Mouse (Mus musculus): ENCODE measurements around the gene Tmem200a. TPM values are rescaled to one million over a fixed set of nuclear protein-coding genes. Genes with fewer than 3 reads are reported as not detected.

Gene Tmem200a
- polyA plus RNA-seq, 1 experiment from 2014 or later = 20.1 TPM

- Histone ChIP-seq H3K4me3 (replicated peaks) (no peak overlapping the region), H3K36me3 (no peaks in the 10 kb centered on the region), H3K4me1 (no peaks in the 10 kb centered on the region), H3K27ac (replicated peaks) (no peak overlapping the region), H3K4me2 (no peak overlapping the region), H3K9ac (replicated peaks) (no peak overlapping the region), H3K9me3 (replicated peaks) (no peaks in the 10 kb centered on the region), H3K27me3 (replicated peaks) (no peaks in the 10 kb centered on the region)
- ATAC-seq (ENCODE audit: low FRiP score) = no peak
- 91% methylated on average over 2 of the region's 2 CpGs for WGBS
Measured at GRCm38 (mm10) chr10:25961066-25961465, 117.8 kb downstream of the Tmem200a start.

- Histone ChIP-seq H3K4me1 (no peaks in the 10 kb centered on the region), H3K27ac (replicated peaks) (no peak overlapping the region), H3K4me3 (replicated peaks) (no peak overlapping the region), H3K4me2 (no peak overlapping the region), H3K36me3 (no peaks in the 10 kb centered on the region), H3K9me3 (replicated peaks) (no peaks in the 10 kb centered on the region), H3K9ac (replicated peaks) (no peak overlapping the region), H3K27me3 (replicated peaks) (no peaks in the 10 kb centered on the region)
- 44% methylated on average over 3 of the region's 3 CpGs for WGBS
- no peak for ATAC-seq (ENCODE audit: low FRiP score)
Measured at GRCm38 (mm10) chr10:25958762-25959753, 119.8 kb downstream of the Tmem200a start.

- H3K9me3 ChIP-seq (replicated peaks) = no peaks in the 10 kb centered on the region
- H3K4me2 ChIP-seq = no peak overlapping the region
- ATAC-seq (ENCODE audit: low FRiP score) = no peak
- H3K36me3 ChIP-seq = no peaks in the 10 kb centered on the region
- no peak overlapping the region for H3K9ac ChIP-seq (replicated peaks)
- no peak overlapping the region for H3K4me3 ChIP-seq (replicated peaks)
- 49% methylated on average over 3 of the region's 3 CpGs for WGBS
- H3K4me1 ChIP-seq = no peaks in the 10 kb centered on the region
- no peak overlapping the region for H3K27ac ChIP-seq (replicated peaks)
- H3K27me3 ChIP-seq (replicated peaks) = no peaks in the 10 kb centered on the region
Measured at GRCm38 (mm10) chr10:25954641-25955228, 124.1 kb downstream of the Tmem200a start.

GRCm38 (mm10) chr10:25952838-25953237 is 126.0 kb downstream of the Tmem200a start:
- Histone ChIP-seq H3K9ac (replicated peaks) (no peak overlapping the region), H3K4me3 (replicated peaks) (no peak overlapping the region), H3K4me2 (no peak overlapping the region), H3K36me3 (no peaks in the 10 kb centered on the region), H3K27me3 (replicated peaks) (no peaks in the 10 kb centered on the region), H3K4me1 (no peaks in the 10 kb centered on the region), H3K9me3 (replicated peaks) (no peaks in the 10 kb centered on the region), H3K27ac (replicated peaks) (no peak overlapping the region)
- no peak for ATAC-seq (ENCODE audit: low FRiP score)
- WGBS = 67% methylated on average over 7 of the region's 7 CpGs

GRCm38 (mm10) chr10:25952150-25952549 is 126.7 kb downstream of the Tmem200a start:
- no peak overlapping the region for H3K9ac ChIP-seq (replicated peaks)
- H3K36me3 ChIP-seq = no peaks in the 10 kb centered on the region
- no peaks in the 10 kb centered on the region for H3K4me1 ChIP-seq
- WGBS = 81% methylated on average over 6 of the region's 6 CpGs
- no peak overlapping the region for H3K4me3 ChIP-seq (replicated peaks)
- H3K9me3 ChIP-seq (replicated peaks) = no peaks in the 10 kb centered on the region
- no peaks in the 10 kb centered on the region for H3K27me3 ChIP-seq (replicated peaks)
- H3K4me2 ChIP-seq = no peak overlapping the region
- H3K27ac ChIP-seq (replicated peaks) = no peak overlapping the region
- no peak for ATAC-seq (ENCODE audit: low FRiP score)

GRCm38 (mm10) chr10:25945866-25946265 is 133.0 kb downstream of the Tmem200a start:
- Histone ChIP-seq H3K9me3 (replicated peaks) (no peaks in the 10 kb centered on the region), H3K27ac (replicated peaks) (no peak overlapping the region), H3K4me3 (replicated peaks) (no peak overlapping the region), H3K4me1 (no peaks in the 10 kb centered on the region), H3K27me3 (replicated peaks) (no peaks in the 10 kb centered on the region), H3K9ac (replicated peaks) (no peak overlapping the region), H3K36me3 (no peaks in the 10 kb centered on the region), H3K4me2 (no peak overlapping the region)
- WGBS = 74% methylated on average over 2 of the region's 2 CpGs
- ATAC-seq (ENCODE audit: low FRiP score) = no peak

- no peak overlapping the region for H3K4me3 ChIP-seq (replicated peaks)
- H3K27me3 ChIP-seq (replicated peaks) = no peaks in the 10 kb centered on the region
- no peaks in the 10 kb centered on the region for H3K9me3 ChIP-seq (replicated peaks)
- no peaks in the 10 kb centered on the region for H3K4me1 ChIP-seq
- no peak overlapping the region for H3K9ac ChIP-seq (replicated peaks)
- H3K4me2 ChIP-seq = no peak overlapping the region
- 17% methylated on average over 2 of the region's 2 CpGs for WGBS
- no peak overlapping the region for H3K27ac ChIP-seq (replicated peaks)
- no peaks in the 10 kb centered on the region for H3K36me3 ChIP-seq
- no peak for ATAC-seq (ENCODE audit: low FRiP score)
Measured at GRCm38 (mm10) chr10:25944641-25945040, 134.2 kb downstream of the Tmem200a start.

- no peak overlapping the region for H3K4me2 ChIP-seq
- no peaks in the 10 kb centered on the region for H3K36me3 ChIP-seq
- H3K4me3 ChIP-seq (replicated peaks) = no peak overlapping the region
- no peak overlapping the region for H3K27ac ChIP-seq (replicated peaks)
- WGBS = 92% methylated on average over 8 of the region's 8 CpGs
- no peak for ATAC-seq (ENCODE audit: low FRiP score)
- no peak overlapping the region for H3K9ac ChIP-seq (replicated peaks)
- peaks cover 12% of the 10 kb centered on the region for H3K4me1 ChIP-seq
- no peaks in the 10 kb centered on the region for H3K27me3 ChIP-seq (replicated peaks)
- no peaks in the 10 kb centered on the region for H3K9me3 ChIP-seq (replicated peaks)
Measured at GRCm38 (mm10) chr10:25931796-25932195, 147.1 kb downstream of the Tmem200a start.

- Histone ChIP-seq H3K27me3 (replicated peaks) (no peaks in the 10 kb centered on the region), H3K4me1 (peaks cover 12% of the 10 kb centered on the region), H3K9me3 (replicated peaks) (no peaks in the 10 kb centered on the region), H3K4me2 (peak overlapping the region; percentile 29; the same call in 1 of the 2 replicates), H3K9ac (replicated peaks) (no peak overlapping the region), H3K27ac (replicated peaks) (no peak overlapping the region), H3K4me3 (replicated peaks) (no peak overlapping the region), H3K36me3 (no peaks in the 10 kb centered on the region)
- 23% methylated on average over 12 of the region's 12 CpGs for WGBS
- ATAC-seq (ENCODE audit: low FRiP score) = peak; percentile 69; the same call in 1 of the 2 replicates
Measured at GRCm38 (mm10) chr10:25929401-25930150, 149.3 kb downstream of the Tmem200a start.

- Histone ChIP-seq H3K4me2 (0 out of 2 replicates have a peak overlapping the region, but pooled peaks have one; percentile 29), H3K9ac (replicated peaks) (no peak overlapping the region), H3K27ac (replicated peaks) (no peak overlapping the region), H3K4me3 (replicated peaks) (no peak overlapping the region), H3K9me3 (replicated peaks) (no peaks in the 10 kb centered on the region), H3K4me1 (peaks cover 12% of the 10 kb centered on the region), H3K27me3 (replicated peaks) (no peaks in the 10 kb centered on the region), H3K36me3 (no peaks in the 10 kb centered on the region)
- WGBS = 33% methylated on average over 8 of the region's 8 CpGs
- ATAC-seq (ENCODE audit: low FRiP score) = 0 out of 2 replicates have a peak, but pooled peaks have one; percentile 28
Measured at GRCm38 (mm10) chr10:25928861-25929368, 149.9 kb downstream of the Tmem200a start.

- Histone ChIP-seq H3K9ac (replicated peaks) (no peak overlapping the region), H3K36me3 (no peaks in the 10 kb centered on the region), H3K4me3 (replicated peaks) (no peak overlapping the region), H3K27ac (replicated peaks) (no peak overlapping the region), H3K4me1 (peaks cover 12% of the 10 kb centered on the region), H3K9me3 (replicated peaks) (no peaks in the 10 kb centered on the region), H3K27me3 (replicated peaks) (no peaks in the 10 kb centered on the region), H3K4me2 (no peak overlapping the region)
- 26% methylated on average over 3 of the region's 3 CpGs for WGBS
- no peak for ATAC-seq (ENCODE audit: low FRiP score)
Measured at GRCm38 (mm10) chr10:25928448-25928786, 150.4 kb downstream of the Tmem200a start.

Data from neural tube, embryonic 15.5 days (tissue).